Mouse (Mus musculus): ENCODE results near the gene Fcgr1.

DNA sequence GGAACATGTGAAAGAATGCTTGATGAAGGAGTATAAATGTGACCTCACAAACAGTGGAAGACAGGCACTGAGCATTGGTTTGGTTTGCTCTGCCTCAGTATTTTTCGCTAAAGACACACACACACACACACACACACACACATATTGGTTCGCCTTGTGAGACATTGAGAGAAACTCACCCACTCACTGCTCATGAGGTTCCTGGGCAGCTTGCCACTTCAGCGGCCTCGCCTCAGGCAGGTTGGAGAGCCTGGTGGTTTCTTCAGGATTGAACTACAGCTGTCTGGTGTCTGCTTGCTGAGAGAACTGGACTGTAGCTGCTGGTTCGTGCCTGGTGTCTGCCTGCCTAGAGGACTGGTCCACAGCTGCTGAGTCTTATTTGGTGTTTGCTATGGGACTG, 33.5 kb downstream of the Fcgr1 start:
- TF ChIP-seq CTCF (IDR thresholded peaks at IDR 0.05; ENCODE audit: low read depth) (no peak), EP300 (optimal IDR thresholded peaks at IDR 0.05) (no peak)
